Mouse (Mus musculus) forebrain, embryonic 11.5 days (tissue): ENCODE results near the gene Gltpd2. TPM values are rescaled to one million over a fixed set of nuclear protein-coding genes. Genes with fewer than 3 reads are reported as not detected.
"Not testable (repeated sequence)": the region's sequence is repeated elsewhere in the genome, so short reads cannot be mapped to it uniquely, and the experiment has no call there.

Experiments
- ATAC-seq: fragments of 200-750 bp; cut with Nextera tagmentation; replicated peaks from 2 replicates; pipeline ENCODE4 v1.8.0; 2017; ENCODE audit warnings: moderate TSS enrichment; ENCODE audit not compliant: low FRiP score
- DNase-seq: peaks from one replicate; pipeline ENCODE4 v3.0.0-alpha.2; 2017; ENCODE audit warnings: low spot score
- H3K27ac ChIP-seq: fragments of 300-500 bp; sonication (generic); 2 replicates; pipeline ENCODE4 v1.5.1; 2014; ENCODE audit warnings: low read depth, low read length
- H3K27me3 ChIP-seq: fragments of 300-500 bp; sonication (generic); 2 replicates; pipeline ENCODE4 v1.6.1; 2014; ENCODE audit warnings: mild to moderate bottlenecking, low read length, mixed read lengths; ENCODE audit not compliant: control insufficient read depth, insufficient read depth
- H3K36me3 ChIP-seq: fragments of 300-500 bp; sonication (generic); 2 replicates; pipeline ENCODE4 v1.6.1; 2014; ENCODE audit warnings: mild to moderate bottlenecking, low read length, moderate library complexity, mixed read lengths; ENCODE audit not compliant: control insufficient read depth, insufficient read depth
- H3K4me1 ChIP-seq: fragments of 300-500 bp; sonication (generic); replicated peaks from 2 replicates; pipeline ENCODE4 v1.6.1; 2014; ENCODE audit warnings: low read length, mixed read lengths; ENCODE audit not compliant: control insufficient read depth, insufficient read depth
- H3K4me2 ChIP-seq: fragments of 300-500 bp; sonication (generic); 2 replicates; pipeline ENCODE4 v1.6.1; 2014; ENCODE audit warnings: low read depth, mild to moderate bottlenecking, low read length, moderate library complexity, mixed read lengths; ENCODE audit not compliant: severe bottlenecking
- H3K4me3 ChIP-seq: fragments of 300-500 bp; sonication (generic); 2 replicates; pipeline ENCODE4 v1.5.1; 2014; ENCODE audit warnings: low read depth, low read length
- H3K9ac ChIP-seq: fragments of 300-500 bp; sonication (generic); 2 replicates; pipeline ENCODE4 v1.6.1; 2014; ENCODE audit warnings: low read length
- H3K9me3 ChIP-seq: fragments of 300-500 bp; sonication (generic); 2 replicates; pipeline ENCODE4 v1.6.1; 2016; ENCODE audit warnings: low read length, mixed read lengths; ENCODE audit not compliant: control insufficient read depth
- WGBS: fragments of 180-500 bp; shearing (Covaris S2); extraction: QIAGEN DNeasy Blood & Tissue Kit; methylation state at CpG from one replicate; pipeline ENCODE4 v1.1.7; 2014; 5-methylcytosine and 5-hydroxymethylcytosine counted together
- polyA plus RNA-seq: library from polyadenylated mRNA; unstranded; fragments of >200 nt; fragmentation: Nextera tagmentation; extraction: Ambion mirVana; gene quantifications from 2 replicates; pipeline ENCODE4 v1.2.1, GENCODE M21; 2014

The Gltpd2 gene
- polyA plus RNA-seq, 1 experiment from 2014 or later = 0.56 TPM

GRCm38 (mm10) chr11:70524782-70525181 lies 5.8 kb downstream of the Gltpd2 start:
- Histone ChIP-seq H3K36me3 (peaks cover 10% of the 10 kb centered on the region; the same call in 1 of the 2 replicates), H3K4me2 (peak overlapping the region; percentile 37), H3K9me3 (no peaks in the 10 kb centered on the region), H3K9ac (peak overlapping the region; percentile 35; the same call in 1 of the 2 replicates), H3K27ac (no peak overlapping the region), H3K27me3 (peaks cover 2% of the 10 kb centered on the region), H3K4me3 (peak overlapping the region; percentile 77), H3K4me1 (peaks cover 12% of the 10 kb centered on the region; the same call in 1 of the 2 replicates)
- DNase-seq (no peak), ATAC-seq (no peak; the same call in 1 of the 2 replicates)
- 7% methylated on average over 8 of the region's 8 CpGs for WGBS

GRCm38 (mm10) chr11:70525184-70525678 lies 6.2 kb downstream of the Gltpd2 start, which contains the start of gene Psmb6:
TSS of gene Psmb6 (plus strand) at chr11:70525367.
- peak; percentile 92 for DNase-seq
- no peaks in the 10 kb centered on the region for H3K9me3 ChIP-seq
- peaks cover 2% of the 10 kb centered on the region; the same call in 1 of the 2 replicates for H3K27me3 ChIP-seq
- peak within 1 kb of the TSS; percentile 80 for H3K4me2 ChIP-seq
- peak within 1 kb of the TSS; percentile 74 for H3K9ac ChIP-seq
- peak within 1 kb of the TSS; percentile 77 for H3K4me3 ChIP-seq
- peak; percentile 92 for ATAC-seq
- H3K27ac ChIP-seq = no peak within 1 kb of the TSS; the same call in 1 of the 2 replicates
- peaks cover 9% of the 10 kb centered on the region; the same call in 1 of the 2 replicates for H3K4me1 ChIP-seq
- H3K36me3 ChIP-seq = peaks cover 10% of the 10 kb centered on the region; the same call in 1 of the 2 replicates
- under 1% methylated on average over 25 of the region's 26 CpGs for WGBS

- no peak overlapping the region for H3K27ac ChIP-seq
- ATAC-seq = peak; percentile 52
These were observed 6.7 kb downstream of the Gltpd2 start for GRCm38 (mm10) chr11:70525726-70526125.

GRCm38 (mm10) chr11:70526211-70526610 lies 7.2 kb downstream of the Gltpd2 start:
- peaks cover 10% of the 10 kb centered on the region; the same call in 1 of the 2 replicates for H3K36me3 ChIP-seq
- ATAC-seq (no peak), DNase-seq (no peak)
- H3K4me3 ChIP-seq = peak overlapping the region; percentile 77
- H3K27ac ChIP-seq = no peak overlapping the region
- H3K4me2 ChIP-seq = peak overlapping the region; percentile 80
- 91% methylated on average over 12 of the region's 12 CpGs for WGBS
- H3K27me3 ChIP-seq = no peaks in the 10 kb centered on the region
- H3K9ac ChIP-seq = peak overlapping the region; percentile 74
- no peaks in the 10 kb centered on the region for H3K9me3 ChIP-seq
- H3K4me1 ChIP-seq = peaks cover 7% of the 10 kb centered on the region; the same call in 1 of the 2 replicates

More at GRCm38 (mm10) chr11:70525726-70526125, 6.7 kb downstream of the Gltpd2 start:
- Histone ChIP-seq H3K36me3 (peaks cover 10% of the 10 kb centered on the region; the same call in 1 of the 2 replicates), H3K27me3 (no peaks in the 10 kb centered on the region), H3K4me2 (peak overlapping the region; percentile 80), H3K9ac (peak overlapping the region; percentile 74), H3K9me3 (no peaks in the 10 kb centered on the region), H3K4me1 (peaks cover 7% of the 10 kb centered on the region; the same call in 1 of the 2 replicates), H3K4me3 (peak overlapping the region; percentile 77)
- no peak for DNase-seq
- 1% methylated on average over 12 of the region's 12 CpGs for WGBS

- no peak for DNase-seq
- Histone ChIP-seq H3K36me3 (peaks cover 10% of the 10 kb centered on the region; the same call in 1 of the 2 replicates), H3K9me3 (no peaks in the 10 kb centered on the region), H3K27ac (no peak overlapping the region), H3K4me1 (peaks cover 7% of the 10 kb centered on the region; the same call in 1 of the 2 replicates), H3K4me2 (no peak overlapping the region), H3K27me3 (no peaks in the 10 kb centered on the region), H3K4me3 (no peak overlapping the region), H3K9ac (no peak overlapping the region)
- 91% methylated on average over 7 of the region's 7 CpGs for WGBS
- no peak for ATAC-seq
These were observed 9.6 kb downstream of the Gltpd2 start for GRCm38 (mm10) chr11:70528610-70529009.

- H3K36me3 ChIP-seq, H3K9ac ChIP-seq, H3K4me1 ChIP-seq, ATAC-seq, H3K4me2 ChIP-seq, H3K27me3 ChIP-seq, H3K27ac ChIP-seq, DNase-seq, H3K4me3 ChIP-seq, H3K9me3 ChIP-seq: not testable (repeated sequence)
- 73% methylated on average over 2 of the region's 2 CpGs for WGBS
These were observed 12.1 kb downstream of the Gltpd2 start for GRCm38 (mm10) chr11:70531065-70531464.

GRCm38 (mm10) chr11:70532839-70533238 lies 13.8 kb downstream of the Gltpd2 start, which contains the start of gene Gm40193:
TSS of gene Gm40193 (minus strand) at chr11:70532939.
- Histone ChIP-seq H3K36me3 (no peaks in the 10 kb centered on the region), H3K4me2 (no peak within 1 kb of the TSS), H3K27me3 (no peaks in the 10 kb centered on the region), H3K4me1 (no peaks in the 10 kb centered on the region), H3K9ac (no peak within 1 kb of the TSS), H3K9me3 (no peaks in the 10 kb centered on the region), H3K4me3 (no peak within 1 kb of the TSS), H3K27ac (no peak within 1 kb of the TSS)
- WGBS = 84% methylated on average over 6 of the region's 6 CpGs
- ATAC-seq (no peak), DNase-seq (no peak)

- WGBS = 17% methylated on average over 9 of the region's 9 CpGs
- no peak overlapping the region for H3K27ac ChIP-seq
- H3K9ac ChIP-seq = peak overlapping the region; percentile 63
These were observed 20.4 kb downstream of the Gltpd2 start for GRCm38 (mm10) chr11:70539423-70539822.

More at GRCm38 (mm10) chr11:70539423-70539822, 20.4 kb downstream of the Gltpd2 start:
- ATAC-seq = no peak
- H3K36me3 ChIP-seq = no peaks in the 10 kb centered on the region
- H3K9me3 ChIP-seq = no peaks in the 10 kb centered on the region
- 0 out of 2 replicates have a peak, but pooled peaks cover 2% of the 10 kb centered on the region for H3K4me1 ChIP-seq
- H3K4me3 ChIP-seq = peak overlapping the region; percentile 49
- DNase-seq = no peak
- H3K4me2 ChIP-seq = peak overlapping the region; percentile 91
- peaks cover 4% of the 10 kb centered on the region; the same call in 1 of the 2 replicates for H3K27me3 ChIP-seq
